Mouse (Mus musculus) erythroblast, embryonic 14.5 days (primary cell): ENCODE results near the gene Casp6.

Experiments used
- GATA1 ChIP-seq: IDR thresholded peaks from 2 replicates; pipeline ENCODE4 v1.6.1; 2012; ENCODE audit warnings: low read length, inconsistent platforms, mixed read lengths
- TAL1 ChIP-seq: IDR thresholded peaks from 3 replicates; pipeline ENCODE4 v1.6.1; 2012; ENCODE audit warnings: low read length, inconsistent platforms, mixed read lengths

DNA sequence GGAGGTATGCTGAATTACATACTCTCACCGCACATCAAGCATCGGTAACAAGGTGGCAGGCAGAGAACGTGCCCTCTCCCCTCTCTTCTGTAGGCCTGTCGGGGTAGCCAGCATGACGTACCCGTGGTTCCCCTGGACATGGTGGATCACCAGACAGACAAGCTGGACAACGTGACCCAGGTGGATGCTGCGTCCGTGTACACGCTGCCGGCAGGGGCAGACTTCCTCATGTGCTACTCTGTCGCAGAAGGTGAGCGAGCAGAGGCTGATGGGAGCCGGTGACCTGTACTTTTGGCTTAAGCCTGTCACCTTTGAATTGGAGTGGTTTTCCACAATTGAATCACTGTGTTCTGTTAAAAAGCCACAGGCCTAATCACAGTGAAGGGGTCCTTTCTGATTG lies 10.8 kb downstream of the Casp6 start:
- TF ChIP-seq GATA1 = no peak
- no peak for TF ChIP-seq TAL1
